Mouse (Mus musculus) T-helper 1 cell (primary cell): ENCODE results near the gene Stk10.

Experiments used
- in situ Hi-C: fragments of 300-600 bp; cut with MboI, MseI; formaldehyde crosslinking; loops from one replicate; pipeline ENCODE4 v1.15.1; 2025; ENCODE audit warnings: high pct_unique_total_duplicates

Stk10 gene

GRCm38 (mm10) chr11:32625677-32626076 lies 92.6 kb downstream of the Stk10 start:
- in situ Hi-C loops: loop anchor here (10.0 kb wide), 1 partner anchor 509 kb away; no protein-coding TSS in a partner anchor

DNA sequence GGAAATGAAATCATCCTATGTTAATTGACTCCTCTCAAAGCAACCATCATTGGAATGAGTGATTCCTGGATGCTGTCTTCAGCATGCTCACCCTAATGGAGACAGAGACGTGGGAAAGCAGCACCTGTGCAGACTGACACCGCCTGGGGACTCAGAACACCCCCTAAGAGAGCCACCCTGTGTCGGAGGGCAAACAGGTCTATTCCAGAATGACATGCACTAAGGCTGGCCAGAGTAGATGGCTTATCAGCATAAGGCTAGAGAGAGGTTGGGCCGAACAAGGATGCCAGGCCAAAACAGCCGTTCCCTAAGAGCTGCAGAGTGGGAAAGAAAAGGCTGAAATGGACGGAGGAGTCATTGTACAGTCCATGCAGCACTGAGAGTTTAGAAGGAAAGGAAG lies 93.0 kb downstream of the Stk10 start:
- in situ Hi-C loops: loop anchor here (10.0 kb wide), 1 partner anchor 509 kb away; no protein-coding TSS in a partner anchor

DNA sequence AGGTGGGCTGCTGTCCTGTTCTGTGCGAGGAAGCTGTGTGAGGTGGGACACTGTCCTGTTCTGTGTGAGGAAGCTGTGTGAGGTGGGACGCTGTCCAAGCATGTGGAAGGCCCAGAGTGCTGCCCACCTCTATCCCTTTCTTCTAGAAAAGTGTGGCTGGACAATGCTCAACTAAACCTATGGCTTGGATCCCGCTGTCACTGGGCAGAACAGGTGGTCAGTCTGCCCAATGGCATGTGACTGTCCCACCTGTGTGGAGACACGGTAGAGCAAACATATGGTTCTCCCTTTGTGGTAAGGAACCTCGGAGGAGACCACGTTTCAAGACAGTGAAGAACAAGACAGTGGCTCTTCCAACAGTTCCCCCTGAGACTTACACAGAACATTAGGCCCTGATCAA lies 94.8 kb downstream of the Stk10 start:
- in situ Hi-C loops: loop anchor here (10.0 kb wide), 1 partner anchor 507 kb away; no protein-coding TSS in a partner anchor

DNA sequence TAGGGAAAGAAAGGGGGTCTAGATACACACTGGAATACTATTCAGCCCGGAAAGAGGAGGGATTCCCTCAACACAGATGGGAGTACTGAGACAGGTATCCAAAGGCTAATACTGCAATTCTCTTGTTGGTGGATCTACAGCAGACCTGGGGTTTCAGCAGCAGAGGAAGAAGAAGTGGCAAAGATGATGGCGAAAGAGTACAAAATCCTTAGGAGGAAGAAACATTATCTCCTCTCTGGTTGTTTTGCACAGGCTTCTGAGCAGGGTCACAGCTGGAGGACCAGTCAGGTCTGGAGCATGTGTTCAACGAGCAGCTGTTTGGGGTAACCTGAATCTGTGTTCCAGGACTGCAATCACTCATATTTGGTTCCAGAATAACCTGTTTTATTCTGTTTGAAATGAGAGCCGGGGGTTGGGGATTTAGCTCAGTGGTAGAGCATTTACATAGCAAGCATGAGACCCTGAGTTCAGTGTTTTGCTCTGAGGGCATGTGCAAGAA lies 96.7 kb downstream of the Stk10 start:
- in situ Hi-C loops: loop anchor here (10.0 kb wide), 1 partner anchor 505 kb away; no protein-coding TSS in a partner anchor

DNA sequence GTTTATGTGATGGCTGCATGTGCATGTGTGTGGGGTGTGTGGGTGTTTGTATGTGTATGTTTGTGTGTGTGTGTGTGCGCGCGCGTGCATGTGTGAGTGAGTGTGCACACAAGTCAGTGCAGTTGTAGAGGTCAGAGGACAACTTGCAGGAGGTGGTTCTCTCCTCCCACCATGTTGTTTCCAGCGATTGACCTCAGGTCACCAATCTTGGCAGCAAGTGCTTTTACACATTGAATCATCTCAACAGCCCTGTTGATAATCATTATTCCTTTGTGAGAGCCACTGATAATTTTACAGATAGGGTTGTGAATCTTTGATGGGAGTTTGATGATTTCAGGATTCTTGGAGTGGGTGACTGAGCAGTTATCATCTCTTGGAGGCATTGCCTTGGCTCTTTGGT lies 99.6 kb downstream of the Stk10 start:
- in situ Hi-C loops: no loop called here

DNA sequence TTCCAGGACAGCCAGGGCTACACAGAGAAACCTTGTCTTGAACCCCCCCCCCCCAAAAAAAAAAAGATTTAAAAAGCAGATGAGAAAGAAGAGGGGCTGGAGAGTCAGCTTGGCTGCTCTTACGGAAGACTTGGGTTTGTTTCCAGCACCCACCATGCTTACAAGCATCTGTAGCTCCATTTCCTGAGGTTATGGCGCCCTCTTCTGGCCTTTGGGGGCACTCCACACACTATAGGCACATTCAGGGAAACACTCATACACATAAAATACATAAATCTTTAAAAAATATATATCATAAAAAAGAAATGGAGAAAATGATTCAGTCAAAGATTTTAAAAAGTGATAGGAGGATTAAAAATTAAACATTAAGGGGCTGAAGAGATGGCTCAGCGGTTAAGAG lies 100.4 kb downstream of the Stk10 start:
- in situ Hi-C loops: no loop called here

- in situ Hi-C loops: no loop called here
These were observed 101.0 kb downstream of the Stk10 start for GRCm38 (mm10) chr11:32634143-32634542.

DNA sequence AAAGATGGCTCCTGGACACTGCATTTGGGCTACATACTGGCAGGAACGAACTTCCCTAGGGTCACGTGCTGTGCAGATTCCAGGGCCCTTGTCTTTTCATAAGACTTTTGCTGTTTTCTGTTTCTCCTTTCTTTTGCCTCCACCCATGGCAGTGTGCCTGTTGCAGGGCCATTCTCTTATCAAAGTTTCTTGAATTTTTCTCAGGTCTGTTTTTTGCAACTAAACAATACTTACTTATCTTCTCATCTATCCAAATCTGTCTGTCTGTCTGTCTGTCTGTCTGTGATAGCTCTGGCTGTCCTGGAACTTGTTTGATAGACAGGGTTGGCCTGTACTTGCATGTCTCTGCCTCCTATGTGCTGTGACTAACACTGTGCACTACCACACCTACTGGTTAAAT lies 101.7 kb downstream of the Stk10 start:
- in situ Hi-C loops: no loop called here

DNA sequence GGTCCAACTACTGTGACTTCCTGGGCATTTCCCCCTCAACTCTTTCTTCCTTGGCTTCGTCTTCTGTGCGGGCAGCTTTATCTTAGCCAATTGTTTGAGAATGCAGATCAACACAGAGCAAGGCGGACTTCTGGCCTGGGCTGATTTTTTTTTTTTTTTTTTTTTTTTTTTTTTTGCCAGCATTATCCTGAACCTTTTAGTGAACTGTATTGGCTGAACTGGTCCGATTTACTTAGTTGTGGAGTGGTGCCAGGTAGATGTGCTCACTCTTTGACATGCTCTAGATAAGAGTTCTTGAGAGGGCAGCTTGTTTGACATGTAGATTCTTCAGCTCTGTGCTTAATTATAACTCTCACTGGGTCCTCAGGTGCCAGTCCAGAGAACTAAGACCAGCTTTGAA lies 103.2 kb downstream of the Stk10 start:
- in situ Hi-C loops: no loop called here

DNA sequence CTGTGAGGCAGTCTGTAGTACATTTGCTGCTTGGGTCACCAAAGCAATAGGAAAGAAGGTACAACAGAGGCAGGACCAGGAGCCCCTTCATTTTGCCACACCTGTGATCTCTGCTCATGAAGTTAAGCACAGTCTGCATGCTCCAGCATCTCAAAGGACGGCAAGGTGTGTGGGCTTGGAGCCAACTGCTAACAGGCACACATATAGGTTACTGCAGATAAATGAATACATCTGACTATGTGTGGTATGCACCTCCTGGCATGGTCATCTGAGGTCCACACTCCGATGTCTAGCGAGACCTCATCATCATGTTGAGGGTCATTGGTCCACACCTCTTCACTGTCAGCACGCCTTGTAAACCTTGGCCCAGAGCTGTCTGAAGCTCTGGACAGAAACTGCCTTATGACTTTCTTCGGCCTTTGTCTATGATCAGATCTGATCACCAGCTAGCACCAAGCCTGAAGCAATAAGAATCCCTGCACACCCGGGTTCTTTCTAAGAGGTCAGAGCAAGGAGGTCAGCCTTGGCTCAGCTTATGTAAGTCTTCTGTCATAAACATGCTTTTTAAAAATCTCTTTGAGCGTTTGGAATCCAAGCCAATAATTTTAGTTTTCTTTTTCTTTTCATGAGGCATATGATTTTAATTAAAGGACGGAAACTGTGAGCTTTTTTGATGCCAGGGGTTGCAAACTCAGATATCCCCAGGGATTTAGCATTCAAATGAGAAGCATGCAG lies 105.6 kb downstream of the Stk10 start:
- in situ Hi-C loops: no loop called here

DNA sequence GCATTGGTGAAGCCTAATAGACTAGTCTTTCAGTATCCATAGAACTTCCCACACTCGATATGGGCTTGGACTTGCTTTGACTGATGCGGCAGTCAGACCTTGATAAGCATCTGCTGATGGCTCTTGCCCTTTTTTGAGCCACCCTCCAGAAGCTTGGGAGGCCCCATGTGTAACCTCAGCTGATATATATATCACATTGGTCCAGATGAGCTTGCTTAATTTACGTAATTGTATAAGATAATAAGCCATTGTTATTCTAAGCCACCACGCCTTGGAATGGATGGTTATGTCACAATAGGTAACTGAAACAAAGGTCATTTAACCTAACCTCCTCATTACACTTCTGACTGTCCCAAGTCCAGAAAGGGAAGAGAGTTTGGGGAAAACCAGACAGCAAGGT lies 107.5 kb downstream of the Stk10 start:
- in situ Hi-C loops: no loop called here

DNA sequence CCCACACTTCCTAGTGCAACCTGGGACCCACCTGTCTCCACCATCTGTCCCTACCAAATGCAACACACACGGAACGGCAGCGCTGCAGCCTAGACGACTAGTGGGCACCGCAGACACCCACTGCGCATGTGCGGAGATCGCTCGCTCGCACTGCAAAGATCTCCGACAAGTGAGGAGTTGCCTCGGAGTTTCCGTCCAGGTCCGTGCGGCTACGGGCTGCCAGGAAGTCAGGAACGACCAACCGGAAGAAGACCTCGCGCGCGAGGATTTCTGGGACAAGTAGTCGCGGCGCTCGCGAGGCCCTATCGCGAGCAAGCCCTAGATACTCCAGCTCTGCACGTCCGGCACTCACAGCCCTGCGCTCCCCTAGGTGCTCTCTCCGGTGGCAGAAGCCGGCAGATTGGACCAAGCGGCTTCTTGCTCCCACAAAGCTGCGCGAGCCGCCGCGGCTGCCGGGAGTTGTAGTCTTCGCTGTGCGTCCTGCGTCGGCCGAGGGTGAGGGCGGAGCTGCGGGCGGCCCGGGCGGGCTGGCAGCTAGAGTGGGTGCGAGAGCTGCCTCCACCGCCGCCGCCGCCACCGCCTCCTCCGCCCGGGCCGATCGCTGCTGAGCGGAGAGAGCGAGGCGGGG lies 109.3 kb downstream of the Stk10 start, which contains the start of gene Fbxw11:
Gene Fbxw11, plus strand, starts transcription at position 476 of the 628 bp plus-strand sequence.
- in situ Hi-C loops: no loop called here

DNA sequence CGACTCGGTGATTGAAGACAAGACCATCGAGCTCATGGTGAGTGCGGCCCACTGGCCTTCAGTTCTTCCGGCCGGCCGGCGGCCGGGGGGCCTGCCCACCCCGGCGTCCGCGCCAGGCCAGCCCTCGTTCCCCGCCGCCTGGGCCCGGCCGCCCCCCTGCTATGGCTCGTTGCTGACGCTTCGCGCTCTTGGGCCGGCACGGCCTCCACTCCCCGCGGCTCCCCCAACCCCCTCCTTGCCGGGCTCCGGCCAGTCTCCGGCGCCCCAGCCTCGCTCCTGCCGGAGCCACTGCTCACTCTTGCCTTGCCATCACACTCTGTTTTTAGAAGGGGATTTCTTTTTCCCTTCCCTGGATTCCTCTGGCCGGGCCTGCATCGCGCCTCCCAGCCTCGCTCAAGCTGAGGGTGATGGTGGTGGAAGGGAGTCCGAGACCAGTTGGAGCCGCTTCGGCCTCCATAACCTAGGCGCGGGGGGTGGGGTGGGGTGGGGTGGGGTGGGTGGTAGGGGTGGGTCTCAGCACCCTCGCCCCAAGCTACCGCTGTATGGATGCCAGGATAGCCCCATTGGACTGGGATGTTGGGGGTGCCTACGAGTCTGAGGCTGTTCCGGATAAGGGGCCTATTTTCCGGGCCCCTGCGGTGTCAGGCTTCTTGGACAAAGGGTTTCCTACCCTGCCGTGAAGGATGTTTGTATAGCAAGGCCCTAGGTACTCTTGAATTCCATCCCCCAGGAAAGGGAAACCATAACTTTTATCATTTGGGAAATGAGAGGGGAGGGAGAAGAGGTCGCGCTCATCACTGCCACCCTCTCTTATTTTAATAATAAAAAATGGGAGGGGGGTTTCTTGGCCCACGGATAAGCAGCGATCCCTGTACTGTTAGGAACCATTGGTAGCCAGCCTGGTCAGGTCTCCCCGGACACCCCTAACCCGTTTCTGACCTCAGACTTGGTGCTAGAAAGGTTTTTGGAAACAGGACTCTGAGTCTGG lies 110.1 kb downstream of the Stk10 start:
- in situ Hi-C loops: no loop called here

GRCm38 (mm10) chr11:32644010-32644409 lies 110.9 kb downstream of the Stk10 start:
- in situ Hi-C loops: no loop called here

GRCm38 (mm10) chr11:32647265-32647664 lies 114.2 kb downstream of the Stk10 start:
- in situ Hi-C loops: no loop called here

- in situ Hi-C loops: loop anchor here (10.0 kb wide), 1 partner anchor 685 kb away; the partner anchor contains the start of gene 4930524B15Rik
These were observed 117.2 kb downstream of the Stk10 start for GRCm38 (mm10) chr11:32650236-32650749.

DNA sequence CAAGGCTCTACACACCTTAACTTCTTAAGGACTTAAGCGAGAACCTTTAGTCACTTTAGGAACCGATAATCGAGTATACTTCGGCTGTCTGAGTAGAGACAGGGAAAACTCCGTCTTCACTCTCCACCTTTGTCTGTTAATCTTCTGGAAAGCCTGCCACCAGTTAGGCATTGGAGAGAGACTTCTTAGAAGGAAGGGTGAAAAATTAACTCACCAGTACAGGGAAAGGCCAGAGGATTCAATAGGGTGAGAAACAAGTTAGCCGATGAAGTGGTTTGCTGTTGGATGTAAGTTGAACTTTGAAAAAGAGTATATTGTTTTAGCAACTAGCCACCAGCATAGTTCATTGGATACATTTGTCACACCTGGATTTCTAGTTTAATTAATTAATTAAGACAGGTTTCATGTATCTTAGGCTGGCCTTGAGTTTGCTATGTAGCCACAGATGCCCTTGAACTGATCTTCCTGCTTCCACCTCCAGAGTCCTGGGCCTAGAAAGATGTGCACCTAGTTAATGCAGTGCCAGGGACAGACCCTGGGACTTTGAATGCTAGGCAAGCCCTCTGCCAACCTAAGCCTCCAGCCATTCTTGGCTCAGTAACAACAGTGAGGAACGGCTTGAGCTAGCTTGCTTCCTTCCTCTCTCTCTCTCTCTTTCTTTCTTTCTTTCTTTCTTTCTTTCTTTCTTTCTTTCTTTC lies 117.9 kb downstream of the Stk10 start:
- in situ Hi-C loops: loop anchor here (10.0 kb wide), 1 partner anchor 686 kb away; the partner anchor contains the start of gene 4930524B15Rik

GRCm38 (mm10) chr11:32651723-32652122 lies 118.6 kb downstream of the Stk10 start:
- in situ Hi-C loops: loop anchor here (10.0 kb wide), 1 partner anchor 687 kb away; the partner anchor contains the start of gene 4930524B15Rik

DNA sequence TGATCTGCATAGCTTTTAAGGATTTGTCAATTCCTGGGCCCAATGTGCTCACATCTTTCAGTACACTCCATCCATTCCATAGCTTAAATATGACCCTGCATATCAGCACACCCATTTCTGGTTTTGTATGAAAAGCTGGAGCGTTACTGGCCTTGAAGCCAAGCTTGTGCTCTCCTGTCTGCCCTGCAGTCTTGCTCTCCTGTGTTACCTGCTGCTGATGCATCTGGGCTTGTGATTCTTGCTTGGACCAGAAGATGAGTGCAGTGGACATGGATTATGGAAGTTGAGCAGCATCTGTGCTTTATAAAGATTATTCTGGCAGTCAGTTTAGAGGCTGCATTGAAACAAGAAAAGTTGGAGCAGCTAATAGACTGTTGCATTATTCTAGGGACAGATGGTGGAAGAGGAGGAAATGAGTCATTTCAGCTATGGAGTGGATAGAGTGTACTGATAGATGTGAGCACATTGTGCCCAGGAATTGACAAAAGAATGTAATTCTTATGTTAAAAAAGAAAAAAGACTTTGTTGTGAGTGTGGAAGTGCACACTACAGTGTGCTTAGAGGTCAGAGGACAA lies 129.1 kb downstream of the Stk10 start:
- in situ Hi-C loops: no loop called here

DNA sequence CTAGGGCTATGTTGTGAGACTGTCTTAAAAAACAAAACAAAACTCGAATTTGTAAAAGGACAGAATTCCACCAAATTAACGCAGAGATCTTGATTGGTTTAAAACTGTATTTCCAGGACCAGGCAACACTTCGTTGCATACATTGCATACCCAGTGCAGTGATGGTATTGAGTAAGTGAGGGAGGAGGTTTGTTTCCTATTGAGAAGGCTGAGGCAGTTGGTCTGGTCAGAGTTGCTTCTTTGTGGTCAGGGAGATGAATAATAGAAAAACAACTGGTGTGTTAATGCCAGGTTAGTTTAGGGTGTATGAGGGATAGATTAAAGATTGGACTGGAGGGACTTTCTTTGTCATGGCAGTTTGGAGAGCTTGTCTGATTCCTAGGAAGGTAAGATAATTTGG lies 132.5 kb downstream of the Stk10 start:
- in situ Hi-C loops: no loop called here
